Comparison of ENCODE assay signal across 8 mouse cellular contexts in genomic region chr5:77309051-77309906, GRCm38 (mm10). TPM values are rescaled to one million over a fixed set of nuclear protein-coding genes. Genes with fewer than 3 reads are reported as not detected.
DNase-seq lines count a peak whose midpoint lies in the region; ATAC-seq and TF ChIP-seq lines count a peak whose summit lies in the region.

No protein-coding gene starts in this region.

- H3K27me3 ChIP-seq in erythroblast, embryonic 14.5 days (ENCODE audit: control insufficient read depth), result no peaks in the 10 kb centered on the region
- H3K27me3 ChIP-seq in hindbrain, embryonic 13.5 days, result no peaks in the 10 kb centered on the region
- H3K27me3 ChIP-seq in liver, embryonic 11.5 days (replicated peaks; ENCODE audit: control insufficient read depth, insufficient read depth, low read length), result no peaks in the 10 kb centered on the region
- H3K27me3 ChIP-seq in myocyte (ENCODE audit: control insufficient read depth, insufficient read depth, insufficient read length), result no peaks in the 10 kb centered on the region

- under 1% methylated on average over 76 of the region's 76 CpGs for WGBS in hindbrain, embryonic 13.5 days
- WGBS in liver, embryonic 11.5 days, result under 1% methylated on average over 66 of the region's 76 CpGs

- TF ChIP-seq POLR2A in myocyte (IDR thresholded peaks at IDR 0.05; ENCODE audit: insufficient read length, low read depth), result no peak

- peak overlapping the region; percentile 72 for H3ac ChIP-seq in myocyte (ENCODE audit: control insufficient read depth, insufficient read length)

- ATAC-seq in hindbrain, embryonic 13.5 days (ENCODE audit: low FRiP score), result peak; percentile 34
- peak; percentile 16 for ATAC-seq in liver, embryonic 11.5 days (replicated peaks; ENCODE audit: low FRiP score)

- H3K4me2 ChIP-seq in hindbrain, embryonic 13.5 days, result peak overlapping the region; percentile 99
- peak overlapping the region; percentile 98 for H3K4me2 ChIP-seq in liver, embryonic 11.5 days
- peak overlapping the region; percentile 81 for H3K4me2 ChIP-seq in myocyte (ENCODE audit: low read depth)

- H3K27ac ChIP-seq in hindbrain, embryonic 13.5 days, result peak overlapping the region; percentile 95
- H3K27ac ChIP-seq in liver, embryonic 11.5 days (ENCODE audit: low read depth, low read length), result no peak overlapping the region; the same call in 1 of the 2 replicates

- H3K4me3 ChIP-seq in erythroblast, embryonic 14.5 days (replicated peaks), result peak overlapping the region; percentile 87
- H3K4me3 ChIP-seq in hindbrain, embryonic 13.5 days, result peak overlapping the region; percentile 96
- H3K4me3 ChIP-seq in liver, embryonic 11.5 days (ENCODE audit: low read depth, low read length), result peak overlapping the region; percentile 96
- H3K4me3 ChIP-seq in myocyte, result peak overlapping the region; percentile 48

- H3K36me3 ChIP-seq in erythroblast, embryonic 14.5 days (ENCODE audit: control insufficient read depth), result peaks cover 51% of the 10 kb centered on the region
- peaks cover 35% of the 10 kb centered on the region for H3K36me3 ChIP-seq in hindbrain, embryonic 13.5 days
- H3K36me3 ChIP-seq in liver, embryonic 11.5 days (ENCODE audit: control insufficient read depth, insufficient read depth, low read length), result peaks cover 20% of the 10 kb centered on the region
- H3K36me3 ChIP-seq in myocyte (ENCODE audit: control insufficient read depth, insufficient read depth), result peaks cover 25% of the 10 kb centered on the region

- peaks cover 41% of the 10 kb centered on the region for H3K4me1 ChIP-seq in erythroblast, embryonic 14.5 days (ENCODE audit: control insufficient read depth)
- peaks cover 34% of the 10 kb centered on the region for H3K4me1 ChIP-seq in hindbrain, embryonic 13.5 days (replicated peaks)
- H3K4me1 ChIP-seq in liver, embryonic 11.5 days (replicated peaks; ENCODE audit: control insufficient read depth, insufficient read depth, low read length), result peaks cover 13% of the 10 kb centered on the region

- peaks cover 46% of the 10 kb centered on the region for H3K79me2 ChIP-seq in myocyte (ENCODE audit: control insufficient read depth, insufficient read depth)

- DNase-seq in right cerebral cortex, postnatal 10 days (ENCODE audit: low spot score in 2 of 2), result peak; percentile 26 to 38
- no peak for DNase-seq in right cerebral cortex, adult 18-20 months
- peak; percentile 14 for DNase-seq in adrenal gland, adult 8-10 months
- DNase-seq in liver, embryonic 11.5 days (ENCODE audit: low spot score), result peak; percentile 72
- no peak for DNase-seq in urinary bladder, postnatal 14 days (ENCODE audit: low spot score)

- peak overlapping the region; percentile 83 for H3K9ac ChIP-seq in hindbrain, embryonic 13.5 days
- H3K9ac ChIP-seq in liver, embryonic 11.5 days (ENCODE audit: low read depth, low read length), result peak overlapping the region; percentile 91

- no peaks in the 10 kb centered on the region for H3K9me3 ChIP-seq in erythroblast, embryonic 14.5 days (ENCODE audit: control insufficient read depth, low read length)
- no peaks in the 10 kb centered on the region for H3K9me3 ChIP-seq in hindbrain, embryonic 13.5 days
- H3K9me3 ChIP-seq in liver, embryonic 11.5 days (ENCODE audit: control insufficient read depth, low read length), result no peaks in the 10 kb centered on the region

TF ChIP-seq in myocyte, 11 proteins besides CTCF, POLR2A, EP300 and RAD21:
- TF ChIP-seq MYOD1 (IDR thresholded peaks at IDR 0.05; ENCODE audit: control insufficient read depth in 1 of 3, insufficient read length in 2 of 3, low read depth in 2 of 3), result peak in 1 of 3 experiments; percentile 23
- TF ChIP-seq POLR2AphosphoS2 (IDR thresholded peaks at IDR 0.05; ENCODE audit: insufficient read length, low read depth), result no peak

RNA-seq across cellular contexts. Expression of gene Noa1, which starts 0.6 kb away (rescaled TPM):
- total RNA-seq in adrenal gland, adult 8-10 months (2022), result 10 to 100 TPM; 25.0 to 29.8 (median 27.7) TPM
- polyA plus RNA-seq in erythroblast, embryonic 14.5 days (2012), result 1.1 and 1.3 TPM in 2 replicates
- 32.5 and 32.8 TPM in 2 replicates for polyA plus RNA-seq in hindbrain, embryonic 13.5 days (2015; fragmentation: Nextera tagmentation; extraction: Ambion mirVana)
- 57.7 and 61.8 TPM in 2 replicates for polyA plus RNA-seq in liver, embryonic 11.5 days (2014; fragmentation: Nextera tagmentation; extraction: Ambion mirVana)
- polyA plus RNA-seq in myocyte (2012; fragmentation: generic; extraction: Trizol), result 20.2 TPM

RNA-seq across cellular contexts. Expression of gene Polr2b, which starts 0.7 kb away (rescaled TPM):
- total RNA-seq in adrenal gland, adult 8-10 months (2022), result 100 to 1,000 TPM in 2 of 4 experiments, 10 to 100 TPM in 2; 63.5 to 111 (median 85.4) TPM
- 0.24 and 0.27 TPM in 2 replicates for polyA plus RNA-seq in erythroblast, embryonic 14.5 days (2012)
- 69.2 and 70.0 TPM in 2 replicates for polyA plus RNA-seq in hindbrain, embryonic 13.5 days (2015; fragmentation: Nextera tagmentation; extraction: Ambion mirVana)
- 70.0 and 81.3 TPM in 2 replicates for polyA plus RNA-seq in liver, embryonic 11.5 days (2014; fragmentation: Nextera tagmentation; extraction: Ambion mirVana)
- polyA plus RNA-seq in myocyte (2012; fragmentation: generic; extraction: Trizol), result 19.5 TPM

RNA-seq across cellular contexts. Expression of gene Rest, which starts 44.0 kb away (rescaled TPM):
- 10 to 100 TPM; 24.0 to 31.9 (median 26.4) TPM for total RNA-seq in adrenal gland, adult 8-10 months (2022)
- polyA plus RNA-seq in erythroblast, embryonic 14.5 days (2012), result 0.09 and 0.14 TPM in 2 replicates
- 9.8 and 10.1 TPM in 2 replicates for polyA plus RNA-seq in hindbrain, embryonic 13.5 days (2015; fragmentation: Nextera tagmentation; extraction: Ambion mirVana)
- polyA plus RNA-seq in liver, embryonic 11.5 days (2014; fragmentation: Nextera tagmentation; extraction: Ambion mirVana), result 21.8 and 22.7 TPM in 2 replicates
- 7.2 TPM for polyA plus RNA-seq in myocyte (2012; fragmentation: generic; extraction: Trizol)

Comparison
In these comparisons a context has a peak if more than half of its experiments do, and no peak if none do; other contexts are left out.
1. DNase-seq: peak in right cerebral cortex, postnatal 10 days (2 of 2), adrenal gland, adult 8-10 months (single experiment) and liver, embryonic 11.5 days (single experiment); none in right cerebral cortex, adult 18-20 months (single experiment) and urinary bladder, postnatal 14 days (single experiment).
2. RNA of gene Polr2b, which starts 0.7 kb away (polyA plus RNA-seq): 70.0 to 81.3 TPM in liver, embryonic 11.5 days, 69.2 to 70.0 TPM in hindbrain, embryonic 13.5 days and 19.5 TPM in myocyte (single experiment); 0.24 to 0.27 TPM in erythroblast, embryonic 14.5 days; every median in the first group is over 10 times any median in the second.
3. Peak in every context shown above with its lines, with median percentiles within 50 percentile points of each other: H3K4me3 ChIP-seq and H3K4me2 ChIP-seq.